Mouse (Mus musculus): ENCODE results near the gene Zfp428.

- no peak for TF ChIP-seq CTCF (IDR thresholded peaks at IDR 0.05; ENCODE audit: low read depth)
- TF ChIP-seq EP300 (IDR thresholded peaks at IDR 0.05; ENCODE audit: low read depth), result no peak
Observed at GRCm38 (mm10) chr7:24517654-24518053, 10.8 kb downstream of the Zfp428 start.

Measured in heart, postnatal 0 days (tissue).